Mouse (Mus musculus) limb, embryonic 14.5 days (tissue): ENCODE measurements around the gene Anks1b. TPM values are rescaled to one million over a fixed set of nuclear protein-coding genes. Genes with fewer than 3 reads are reported as not detected.

ENCODE experiments used
- ATAC-seq: fragments of 200-750 bp; cut with Nextera tagmentation; 2 replicates; pipeline ENCODE4 v1.8.0; 2017; ENCODE audit warnings: low read depth, moderate number of reproducible peaks, moderate TSS enrichment; ENCODE audit not compliant: low FRiP score
- DNase-seq: peaks from one replicate; pipeline ENCODE4 v3.0.0-alpha.2; 2015; ENCODE audit warnings: low spot score
- H3K27ac ChIP-seq: fragments of 300-500 bp; sonication (generic); replicated peaks from 2 replicates; pipeline ENCODE4 v1.5.1; 2014; ENCODE audit warnings: low read depth, mild to moderate bottlenecking, low read length, moderate library complexity, mixed read lengths
- H3K27me3 ChIP-seq: fragments of 300-500 bp; sonication (generic); 2 replicates; pipeline ENCODE4 v1.6.1; 2014; ENCODE audit warnings: low read length, mixed read lengths; ENCODE audit not compliant: control insufficient read depth, insufficient read depth
- H3K36me3 ChIP-seq: fragments of 300-500 bp; sonication (generic); 2 replicates; pipeline ENCODE4 v1.6.1; 2014; ENCODE audit warnings: mild to moderate bottlenecking, low read length, moderate library complexity, mixed read lengths; ENCODE audit not compliant: control insufficient read depth, insufficient read depth
- H3K4me1 ChIP-seq: fragments of 300-500 bp; sonication (generic); 2 replicates; pipeline ENCODE4 v1.6.1; 2014; ENCODE audit warnings: antibody characterized with exemption, low read length, mixed read lengths; ENCODE audit not compliant: control insufficient read depth, insufficient read depth
- H3K4me2 ChIP-seq: fragments of 300-500 bp; sonication (generic); replicated peaks from 2 replicates; pipeline ENCODE4 v1.6.1; 2014; ENCODE audit warnings: low read depth, mild to moderate bottlenecking, low read length, moderate library complexity; ENCODE audit not compliant: severe bottlenecking
- H3K4me3 ChIP-seq: fragments of 300-500 bp; sonication (generic); replicated peaks from 2 replicates; pipeline ENCODE4 v1.5.1; 2014; ENCODE audit warnings: low read length
- H3K9ac ChIP-seq: fragments of 300-500 bp; sonication (generic); 2 replicates; pipeline ENCODE4 v1.6.1; 2014; ENCODE audit warnings: mild to moderate bottlenecking, low read depth, low read length, moderate library complexity; ENCODE audit not compliant: severe bottlenecking
- H3K9me3 ChIP-seq: fragments of 300-500 bp; sonication (generic); 2 replicates; pipeline ENCODE4 v1.6.1; 2016; ENCODE audit warnings: low read length; ENCODE audit not compliant: control insufficient read depth
- POLR2A ChIP-seq: fragments of 200-500 bp; IDR thresholded peaks from 2 replicates; pipeline ENCODE4 v1.8.0; 2012; ENCODE audit warnings: inconsistent platforms, mild to moderate bottlenecking, moderate library complexity, borderline replicate concordance; ENCODE audit not compliant: insufficient read depth, insufficient read length; ENCODE audit errors: extremely low read depth
- WGBS: fragments of 180-500 bp; shearing (Covaris S2); extraction: QIAGEN DNeasy Blood & Tissue Kit; methylation state at CpG from one replicate; pipeline ENCODE4 v1.1.7; 2014; 5-methylcytosine and 5-hydroxymethylcytosine counted together
- polyA plus RNA-seq, 2 experiments: library from polyadenylated mRNA; depleted of rRNA in 1 of 2; stranded (reverse) in 1 of 2; unstranded in 1 of 2; fragments of >200 nt; fragmentation: Nextera tagmentation in 1 of 2; extraction: Ambion mirVana in 1 of 2; gene quantifications; 2 replicates each; pipeline versions ENCODE4 v1.2.1 to v1.2.3; 2012 to 2014

Gene Anks1b
- polyA plus RNA-seq, 2 experiments: 2.6 to 4.3 TPM

GRCm38 (mm10) chr10:90740956-90741355, 867.6 kb downstream of the Anks1b start:
- no peaks in the 10 kb centered on the region for H3K4me1 ChIP-seq
- H3K27ac ChIP-seq: no peak overlapping the region
- no peaks in the 10 kb centered on the region for H3K27me3 ChIP-seq
- H3K9ac ChIP-seq: no peak overlapping the region
- H3K4me3 ChIP-seq: no peak overlapping the region
- ATAC-seq: no peak
- 87% methylated on average over 5 of the region's 5 CpGs for WGBS
- no peak for TF ChIP-seq POLR2A
- H3K4me2 ChIP-seq: no peak overlapping the region
- no peaks in the 10 kb centered on the region for H3K9me3 ChIP-seq
- H3K36me3 ChIP-seq: no peaks in the 10 kb centered on the region
- no peak for DNase-seq

GRCm38 (mm10) chr10:90751889-90752288, 878.6 kb downstream of the Anks1b start:
- H3K4me1 ChIP-seq: no peaks in the 10 kb centered on the region
- ATAC-seq: no peak
- no peaks in the 10 kb centered on the region for H3K27me3 ChIP-seq
- H3K4me3 ChIP-seq: no peak overlapping the region
- no peak overlapping the region for H3K9ac ChIP-seq
- H3K36me3 ChIP-seq: no peaks in the 10 kb centered on the region
- WGBS: 83% methylated on average over 5 of the region's 5 CpGs
- TF ChIP-seq POLR2A: no peak
- no peaks in the 10 kb centered on the region for H3K9me3 ChIP-seq
- H3K27ac ChIP-seq: no peak overlapping the region
- DNase-seq: no peak
- no peak overlapping the region for H3K4me2 ChIP-seq

- WGBS: 73% methylated on average over 9 of the region's 9 CpGs
- DNase-seq: peak; percentile 23
- H3K27me3 ChIP-seq: no peaks in the 10 kb centered on the region
Measured at GRCm38 (mm10) chr10:90753106-90753505, 879.8 kb downstream of the Anks1b start.

GRCm38 (mm10) chr10:90757773-90758172, 884.5 kb downstream of the Anks1b start:
- H3K9me3 ChIP-seq: no peaks in the 10 kb centered on the region
- DNase-seq: no peak
- no peak overlapping the region for H3K4me2 ChIP-seq
- TF ChIP-seq POLR2A: no peak
- no peaks in the 10 kb centered on the region for H3K4me1 ChIP-seq
- no peak overlapping the region for H3K4me3 ChIP-seq
- no peaks in the 10 kb centered on the region for H3K27me3 ChIP-seq
- ATAC-seq: no peak
- H3K36me3 ChIP-seq: no peaks in the 10 kb centered on the region
- WGBS: 78% methylated on average over 4 of the region's 4 CpGs
- no peak overlapping the region for H3K9ac ChIP-seq
- H3K27ac ChIP-seq: no peak overlapping the region

More at GRCm38 (mm10) chr10:90753106-90753505, 879.8 kb downstream of the Anks1b start:
- TF ChIP-seq POLR2A: no peak
- no peak for ATAC-seq
- Histone ChIP-seq H3K9ac (no peak overlapping the region), H3K4me1 (no peaks in the 10 kb centered on the region), H3K27ac (no peak overlapping the region), H3K4me2 (no peak overlapping the region), H3K4me3 (no peak overlapping the region), H3K36me3 (no peaks in the 10 kb centered on the region), H3K9me3 (no peaks in the 10 kb centered on the region)

GRCm38 (mm10) chr10:90759929-90760328, 886.6 kb downstream of the Anks1b start:
- no peak for TF ChIP-seq POLR2A
- Histone ChIP-seq H3K4me1 (no peaks in the 10 kb centered on the region), H3K36me3 (no peaks in the 10 kb centered on the region), H3K9me3 (no peaks in the 10 kb centered on the region), H3K4me3 (no peak overlapping the region), H3K27me3 (no peaks in the 10 kb centered on the region), H3K9ac (no peak overlapping the region), H3K27ac (no peak overlapping the region), H3K4me2 (no peak overlapping the region)
- no peak for DNase-seq
- ATAC-seq: no peak
- WGBS: 81% methylated on average over 5 of the region's 5 CpGs

GRCm38 (mm10) chr10:90766261-90766660, 893.0 kb downstream of the Anks1b start:
- WGBS: 67% methylated on average over 3 of the region's 3 CpGs
- Histone ChIP-seq H3K27ac (no peak overlapping the region), H3K4me3 (no peak overlapping the region), H3K27me3 (no peaks in the 10 kb centered on the region), H3K9ac (no peak overlapping the region), H3K4me2 (no peak overlapping the region), H3K36me3 (no peaks in the 10 kb centered on the region), H3K9me3 (no peaks in the 10 kb centered on the region), H3K4me1 (no peaks in the 10 kb centered on the region)
- TF ChIP-seq POLR2A: no peak
- DNase-seq (no peak), ATAC-seq (no peak)
